In genomic region chr17:10334957-10335690, GRCm38 (mm10) we compare ENCODE assay signal across 8 mouse cellular contexts. TPM values are rescaled to one million over a fixed set of nuclear protein-coding genes. Genes with fewer than 3 reads are reported as not detected.
DNase-seq lines count a peak whose midpoint lies in the region; ATAC-seq and TF ChIP-seq lines count a peak whose summit lies in the region.

No protein-coding gene starts in this region.

- H3K9ac ChIP-seq in embryonic facial prominence, embryonic 12.5 days = peak overlapping the region; percentile 54
- no peak overlapping the region for H3K9ac ChIP-seq in intestine, postnatal 0 days (ENCODE audit: low read depth, low read length)

- ATAC-seq in embryonic facial prominence, embryonic 12.5 days (ENCODE audit: insufficient number of reproducible peaks, insufficient read depth, low FRiP score, low TSS enrichment) = peak; percentile 83
- ATAC-seq in intestine, postnatal 0 days = no peak
- peak; percentile 40; the same call in 1 of the 2 replicates for ATAC-seq in megakaryocyte, adult 5-6 weeks (ENCODE audit: poor library complexity, severe bottlenecking)
- no peak for ATAC-seq in activated CD4-positive, CD25-positive, alpha-beta regulatory T cell, adult 4 months

- no peaks in the 10 kb centered on the region for H3K9me3 ChIP-seq in embryonic facial prominence, embryonic 12.5 days
- no peaks in the 10 kb centered on the region for H3K9me3 ChIP-seq in intestine, postnatal 0 days (ENCODE audit: control insufficient read depth)

- peak; percentile 43 for TF ChIP-seq CTCF in intestine, postnatal 0 days (IDR thresholded peaks at IDR 0.05; ENCODE audit: low read depth)

- no peaks in the 10 kb centered on the region for H3K27me3 ChIP-seq in embryonic facial prominence, embryonic 12.5 days
- peaks cover 40% of the 10 kb centered on the region for H3K27me3 ChIP-seq in intestine, postnatal 0 days (replicated peaks; ENCODE audit: control insufficient read depth, insufficient read depth, low read length)

- H3K4me3 ChIP-seq in embryonic facial prominence, embryonic 12.5 days = peak overlapping the region; percentile 41
- H3K4me3 ChIP-seq in intestine, postnatal 0 days (ENCODE audit: low read depth, low read length) = peak overlapping the region; percentile 29

- H3K27ac ChIP-seq in embryonic facial prominence, embryonic 12.5 days = peak overlapping the region; percentile 84
- 0 out of 2 replicates have a peak overlapping the region, but pooled peaks have one; percentile 43 for H3K27ac ChIP-seq in intestine, postnatal 0 days (ENCODE audit: low read depth, low read length)

- intact Hi-C loops in left cerebral cortex, postnatal 25 days (cut with DNase I) = loop anchor here (2.0 to 10.0 kb wide), 3 partner anchors 60 to 1277 kb away; no protein-coding TSS in a partner anchor

- H3K36me3 ChIP-seq in embryonic facial prominence, embryonic 12.5 days = no peaks in the 10 kb centered on the region
- H3K36me3 ChIP-seq in intestine, postnatal 0 days (ENCODE audit: control insufficient read depth, insufficient read depth) = no peaks in the 10 kb centered on the region

- 1% methylated on average over 31 of the region's 31 CpGs for WGBS in embryonic facial prominence, embryonic 12.5 days
- WGBS in intestine, postnatal 0 days = 3% methylated on average over 31 of the region's 31 CpGs

- peak; percentile 80 for DNase-seq in brain, embryonic 18.5 days (ENCODE audit: low read depth, low spot score)
- peak; percentile 88 for DNase-seq in heart, adult 18-20 months
- DNase-seq in left cerebral cortex, postnatal 25 days (ENCODE audit: low spot score in 2 of 2) = peak; percentile 74 to 83
- peak; percentile 69 to 77 for DNase-seq in right cerebral cortex, postnatal 36 days (ENCODE audit: low spot score in 2 of 2)

- peak overlapping the region; percentile 77 for H3K4me2 ChIP-seq in embryonic facial prominence, embryonic 12.5 days (replicated peaks)
- peak overlapping the region; percentile 64 for H3K4me2 ChIP-seq in intestine, postnatal 0 days (replicated peaks; ENCODE audit: low read depth)

- H3K4me1 ChIP-seq in embryonic facial prominence, embryonic 12.5 days = 0 out of 2 replicates have a peak, but pooled peaks cover 6% of the 10 kb centered on the region
- 0 out of 2 replicates have a peak, but pooled peaks cover 2% of the 10 kb centered on the region for H3K4me1 ChIP-seq in intestine, postnatal 0 days (replicated peaks; ENCODE audit: control insufficient read depth, insufficient read depth, low read length)

RNA-seq across cellular contexts. Expression of gene Qk, which starts 15.5 kb away (rescaled TPM):
- polyA plus RNA-seq in embryonic facial prominence, embryonic 12.5 days (2016; fragmentation: Nextera tagmentation; extraction: Ambion mirVana) = 27.5 and 29.1 TPM in 2 replicates
- 100 to 1,000 TPM; 490 to 493 TPM for total RNA-seq in heart, adult 18-20 months (2021)
- 7.4 and 8.6 TPM in 2 replicates for polyA plus RNA-seq in intestine, postnatal 0 days (2015; fragmentation: Nextera tagmentation; extraction: Ambion mirVana)
- total RNA-seq in left cerebral cortex, postnatal 25 days (2021) = 100 to 1,000 TPM; 357 to 388 TPM
- total RNA-seq in megakaryocyte, adult 5-6 weeks (2015) = 239 and 268 TPM in 2 replicates
- 115 and 132 TPM in 2 replicates for total RNA-seq in megakaryocyte, adult 5-6 weeks (2017)
- 10 to 100 TPM; 10.5 to 13.4 TPM for polyA plus RNA-seq in activated CD4-positive, CD25-positive, alpha-beta regulatory T cell, adult 4 months (2017; shearing (Covaris generic))

Comparison
In these comparisons a context has a peak if more than half of its experiments do, and no peak if none do; other contexts are left out.
1. ATAC-seq: peak in embryonic facial prominence, embryonic 12.5 days (single experiment) and megakaryocyte, adult 5-6 weeks (single experiment); none in intestine, postnatal 0 days (single experiment) and activated CD4-positive, CD25-positive, alpha-beta regulatory T cell, adult 4 months (single experiment).
2. Peak in every context shown above with its lines, with median percentiles within 50 percentile points of each other: DNase-seq.